Mouse (Mus musculus) CH12.LX (cell line): ENCODE measurements around the gene Chchd3.

Experiments used
- CHD2 ChIP-seq: IDR thresholded peaks from 2 replicates; pipeline ENCODE4 v1.6.1; 2011; ENCODE audit warnings: low read length, improper control_type of control experiment
- CTCF ChIP-seq, 2 experiments: IDR thresholded peaks in 1 of 2; conservative IDR thresholded peaks in 1 of 2; 2 replicates each; pipeline ENCODE4 v1.5.1; 2011 to 2012; ENCODE audit warnings: low read depth in 2 of 2, low read length in 2 of 2, improper control_type of control experiment in 1 of 2, inconsistent platforms in 1 of 2, mild to moderate bottlenecking in 1 of 2, moderate library complexity in 1 of 2
- EP300 ChIP-seq: IDR thresholded peaks from 2 replicates; pipeline ENCODE4 v1.6.1; 2011; ENCODE audit warnings: low read length, improper control_type of control experiment
- HCFC1 ChIP-seq: IDR thresholded peaks from 2 replicates; pipeline ENCODE4 v1.6.1; 2012; ENCODE audit warnings: low read depth, mild to moderate bottlenecking, inconsistent platforms, low read length, improper control_type of control experiment
- JUND ChIP-seq: conservative IDR thresholded peaks from 2 replicates; pipeline ENCODE4 v1.6.1; 2011; ENCODE audit warnings: low read depth, low read length, improper control_type of control experiment
- MAX ChIP-seq: IDR thresholded peaks from 2 replicates; pipeline ENCODE4 v1.6.1; 2011; ENCODE audit warnings: low read length, improper control_type of control experiment
- MAZ ChIP-seq: IDR thresholded peaks from 2 replicates; pipeline ENCODE4 v1.6.1; 2012; ENCODE audit warnings: low read depth, mild to moderate bottlenecking, inconsistent platforms, low read length, improper control_type of control experiment, moderate library complexity
- POLR2A ChIP-seq: IDR thresholded peaks from 2 replicates; pipeline ENCODE4 v1.6.1; 2011; ENCODE audit warnings: low read depth, mild to moderate bottlenecking, improper control_type of control experiment, low read length
- RAD21 ChIP-seq: IDR thresholded peaks from 2 replicates; pipeline ENCODE4 v1.6.1; 2011; ENCODE audit warnings: low read depth, mild to moderate bottlenecking, low read length, improper control_type of control experiment, moderate library complexity
- RCOR1 ChIP-seq: conservative IDR thresholded peaks from 2 replicates; pipeline ENCODE4 v1.6.1; 2012; ENCODE audit warnings: low read depth, mild to moderate bottlenecking, inconsistent platforms, low read length, improper control_type of control experiment
- UBTF ChIP-seq: IDR thresholded peaks from 2 replicates; pipeline ENCODE4 v1.6.1; 2012; ENCODE audit warnings: low read depth, mild to moderate bottlenecking, inconsistent platforms, low read length, improper control_type of control experiment, moderate library complexity
- USF1 ChIP-seq: IDR thresholded peaks from 2 replicates; pipeline ENCODE4 v1.6.1; 2014; ENCODE audit warnings: low read depth, mild to moderate bottlenecking, inconsistent platforms, low read length, improper control_type of control experiment

GRCm38 (mm10) chr6:32996597-32996996 is 63.5 kb downstream of the Chchd3 start:
- no peak for TF ChIP-seq CTCF (conservative IDR thresholded peaks at IDR 0.05 in 1 of 2, IDR thresholded peaks at IDR 0.05 in 1 of 2; ENCODE audit: low read depth in 2 of 2, low read length in 2 of 2)
- TF ChIP-seq CHD2: no peak
- no peak for TF ChIP-seq POLR2A
- no peak for TF ChIP-seq UBTF
- no peak for TF ChIP-seq USF1
- TF ChIP-seq MAZ: no peak
- TF ChIP-seq RAD21: no peak
- TF ChIP-seq HCFC1: no peak
- TF ChIP-seq JUND: no peak
- no peak for TF ChIP-seq RCOR1
- no peak for TF ChIP-seq MAX
- TF ChIP-seq EP300: no peak
